Mouse (Mus musculus): ENCODE results near the gene Mrpl40. TPM values are rescaled to one million over a fixed set of nuclear protein-coding genes. Genes with fewer than 3 reads are reported as not detected.
"Not testable (repeated sequence)": the region's sequence is repeated elsewhere in the genome, so short reads cannot be mapped to it uniquely, and the experiment has no call there.

Mrpl40 gene
- 80.1 and 85.8 TPM in 2 replicates for total RNA-seq (2015)
- total RNA-seq (2017), result 78.2 and 81.7 TPM in 2 replicates

DNA sequence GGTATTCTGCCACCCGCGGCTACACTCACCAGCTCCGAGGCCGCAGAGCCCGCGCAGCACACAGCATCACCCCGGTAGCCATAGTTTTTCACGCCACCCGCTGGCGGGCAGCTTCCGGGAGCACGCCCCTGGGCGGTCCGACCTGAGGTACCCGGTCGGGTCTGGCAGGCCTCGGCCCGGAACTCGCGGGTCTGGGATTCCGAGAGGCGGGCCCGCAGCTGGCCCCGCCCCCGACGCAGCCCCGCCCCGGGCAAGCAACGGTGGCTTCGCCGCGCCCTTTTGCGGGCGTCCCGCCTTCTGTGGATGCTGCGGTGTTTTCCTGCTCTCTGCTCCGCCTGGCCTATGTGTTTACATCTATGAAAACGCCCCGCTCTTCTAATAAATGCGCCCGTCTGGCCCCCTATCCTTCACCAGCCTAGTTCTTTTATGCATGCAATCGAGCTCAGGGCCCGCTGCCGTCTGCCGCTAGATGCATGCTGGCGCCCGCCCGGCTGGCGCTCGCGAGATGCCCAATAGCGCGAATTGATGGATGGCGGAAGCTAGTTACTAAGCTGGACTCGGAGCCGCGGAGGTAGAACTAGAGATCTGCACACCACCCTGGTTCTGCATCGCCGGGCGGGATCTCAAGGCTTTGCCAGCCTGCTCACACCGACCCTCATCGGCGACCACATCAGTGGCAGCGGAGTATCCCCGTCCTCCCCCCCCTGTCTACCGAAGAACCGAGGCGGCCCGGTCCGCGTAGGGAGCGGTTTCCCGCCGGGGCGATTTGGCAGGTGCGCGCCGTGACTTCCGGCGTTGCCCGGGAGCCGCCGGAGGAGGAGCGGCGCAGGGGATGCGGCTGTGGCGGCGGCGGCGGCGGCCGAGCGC lies at the start of gene Mrpl40, which contains the start of gene Hira:
Gene Mrpl40, minus strand, starts transcription at position 421 of the 867 bp plus-strand sequence.
Gene Hira, plus strand, starts transcription at position 596 of the 867 bp plus-strand sequence.
- peak; percentile 79 for ATAC-seq (ENCODE audit: poor library complexity, severe bottlenecking)

GRCm38 (mm10) chr16:18921771-18922170 lies 45.1 kb upstream of the Mrpl40 start:
- ATAC-seq (ENCODE audit: poor library complexity, severe bottlenecking), result no peak

GRCm38 (mm10) chr16:18916064-18916463 lies 39.4 kb upstream of the Mrpl40 start:
- ATAC-seq (ENCODE audit: poor library complexity, severe bottlenecking), result no peak

DNA sequence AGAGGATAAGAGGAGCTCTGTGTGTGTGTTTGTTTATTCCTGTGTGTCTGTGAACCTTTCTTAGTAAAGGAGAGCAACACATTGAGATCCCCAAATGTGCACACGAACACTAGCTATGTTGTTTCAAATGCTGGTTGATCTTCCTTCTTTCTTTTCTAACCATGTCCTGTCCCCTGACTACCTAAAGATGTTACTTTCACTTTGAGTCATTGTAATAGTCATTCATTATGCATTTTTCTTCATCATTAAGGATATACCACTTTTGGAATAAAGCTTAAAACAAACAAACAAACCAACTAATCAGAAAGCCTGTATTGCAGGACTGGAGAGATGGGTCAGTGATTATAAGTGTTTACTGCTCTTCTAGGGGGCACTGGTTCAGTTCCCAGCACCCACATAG lies 29.0 kb upstream of the Mrpl40 start:
- ATAC-seq (ENCODE audit: poor library complexity, severe bottlenecking), result no peak

DNA sequence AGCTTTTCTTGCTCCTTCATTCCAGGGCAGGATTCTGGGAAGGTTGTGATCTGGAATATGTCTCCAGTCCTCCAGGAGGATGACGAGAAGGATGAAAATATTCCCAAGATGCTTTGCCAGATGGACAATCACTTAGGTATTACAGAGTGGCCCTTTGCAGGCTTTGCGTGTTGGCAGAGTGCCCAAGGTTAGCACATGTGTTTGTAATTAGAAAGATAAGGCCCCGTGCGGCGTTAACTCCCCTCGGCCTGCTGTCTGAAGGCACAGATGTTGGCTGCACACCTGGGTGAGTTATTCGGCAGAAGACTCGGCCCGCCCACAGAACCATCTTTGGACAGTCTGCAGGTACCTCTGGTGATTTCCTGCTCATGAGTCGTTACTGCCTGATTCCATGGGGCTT lies 19.8 kb upstream of the Mrpl40 start:
- no peak for ATAC-seq (ENCODE audit: poor library complexity, severe bottlenecking)

DNA sequence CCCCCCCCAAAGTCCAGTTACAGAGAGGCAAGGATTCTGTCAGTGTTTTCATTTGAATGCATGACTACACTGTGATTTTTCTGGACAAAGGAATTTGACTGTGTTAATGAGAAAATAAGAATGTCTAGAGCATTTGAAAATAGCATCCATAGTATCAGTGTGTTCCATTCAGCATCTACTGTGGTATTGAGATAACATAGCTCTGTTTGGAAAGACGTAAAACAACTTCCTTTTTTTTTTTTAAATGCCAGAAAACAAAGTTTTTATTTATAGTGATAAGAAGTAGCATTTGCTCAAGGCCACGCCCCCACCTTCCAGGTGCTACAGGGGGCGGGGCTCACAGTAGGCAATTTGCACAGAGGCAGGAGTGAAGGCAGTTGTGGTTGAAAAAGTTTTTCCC lies 18.6 kb upstream of the Mrpl40 start:
- no peak for ATAC-seq (ENCODE audit: poor library complexity, severe bottlenecking)

- ATAC-seq (ENCODE audit: poor library complexity, severe bottlenecking), result no peak
Measured at GRCm38 (mm10) chr16:18893840-18894372, 17.2 kb upstream of the Mrpl40 start.

GRCm38 (mm10) chr16:18884044-18884443 lies 7.4 kb upstream of the Mrpl40 start:
- ATAC-seq (ENCODE audit: poor library complexity, severe bottlenecking), result no peak

DNA sequence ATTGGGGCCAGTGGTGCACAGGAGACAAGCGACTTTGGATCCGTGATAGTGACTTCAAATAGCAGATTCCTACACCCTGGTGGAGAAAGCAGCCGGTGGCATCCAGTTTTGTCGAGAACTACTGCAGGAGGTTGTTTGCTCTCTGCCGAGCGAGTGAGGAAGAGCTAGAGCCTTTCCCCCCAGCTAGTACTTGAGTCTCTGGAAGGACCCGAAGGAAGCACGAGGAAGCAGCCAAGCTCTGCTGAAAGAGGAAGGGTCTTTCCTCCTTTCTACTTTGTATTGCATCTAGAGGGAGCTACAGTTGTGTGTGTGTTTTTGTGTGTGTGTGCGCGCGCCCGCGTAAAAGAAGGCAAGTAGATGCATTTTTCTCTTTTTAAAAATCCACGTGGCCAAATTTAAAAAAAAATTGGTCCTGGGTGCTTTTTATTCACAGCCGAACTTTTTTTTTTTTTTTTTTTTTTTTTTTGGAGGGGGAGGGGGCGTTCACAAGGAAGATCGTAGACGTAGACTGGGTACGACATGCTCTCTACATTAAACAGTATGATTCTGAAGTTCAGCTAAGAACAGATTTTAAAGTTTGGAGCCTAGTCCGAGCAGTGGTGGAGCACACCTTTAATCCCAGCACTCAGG lies 1.5 kb upstream of the Mrpl40 start:
- peak; percentile 1; the same call in 1 of the 2 replicates for ATAC-seq (ENCODE audit: poor library complexity, severe bottlenecking)

DNA sequence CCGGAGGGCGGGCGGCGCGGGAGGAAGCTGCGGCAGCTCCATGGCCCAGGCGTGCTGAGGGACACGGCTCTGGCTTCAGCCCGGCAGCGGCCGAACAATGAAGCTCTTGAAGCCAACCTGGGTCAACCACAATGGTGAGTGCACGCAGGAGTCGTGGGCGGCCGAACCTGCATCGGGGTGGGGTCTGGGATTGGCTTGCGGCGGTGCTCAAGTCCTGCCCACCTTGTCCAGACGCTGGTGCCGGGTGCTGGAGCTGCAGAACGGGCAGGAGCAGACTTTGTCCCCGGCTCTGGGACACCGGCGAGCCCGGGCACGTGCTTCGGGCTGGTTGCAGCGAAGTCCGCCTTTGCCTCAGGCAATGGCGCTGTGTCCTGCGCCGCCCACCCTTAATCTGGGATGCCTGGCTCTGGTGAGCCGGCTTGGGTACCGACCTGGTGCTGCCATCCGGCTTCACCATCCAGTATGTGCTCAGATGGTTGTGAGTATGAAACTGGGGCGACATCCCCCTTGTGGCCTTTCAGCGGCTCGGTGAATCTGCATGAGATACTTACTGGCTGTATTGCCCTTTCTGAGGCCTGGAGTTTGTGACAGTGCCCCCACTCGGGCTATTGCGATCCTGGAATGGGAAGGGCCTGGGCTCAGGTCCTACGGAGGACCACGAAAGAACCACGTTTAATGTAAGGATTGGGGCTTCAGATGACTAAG lies 876 bp upstream of the Mrpl40 start:
- peak; percentile 22 for ATAC-seq (ENCODE audit: poor library complexity, severe bottlenecking)

- no peak; the same call in 1 of the 2 replicates for ATAC-seq (ENCODE audit: poor library complexity, severe bottlenecking)
Measured at GRCm38 (mm10) chr16:18876091-18876441, 596 bp downstream of the Mrpl40 start.

DNA sequence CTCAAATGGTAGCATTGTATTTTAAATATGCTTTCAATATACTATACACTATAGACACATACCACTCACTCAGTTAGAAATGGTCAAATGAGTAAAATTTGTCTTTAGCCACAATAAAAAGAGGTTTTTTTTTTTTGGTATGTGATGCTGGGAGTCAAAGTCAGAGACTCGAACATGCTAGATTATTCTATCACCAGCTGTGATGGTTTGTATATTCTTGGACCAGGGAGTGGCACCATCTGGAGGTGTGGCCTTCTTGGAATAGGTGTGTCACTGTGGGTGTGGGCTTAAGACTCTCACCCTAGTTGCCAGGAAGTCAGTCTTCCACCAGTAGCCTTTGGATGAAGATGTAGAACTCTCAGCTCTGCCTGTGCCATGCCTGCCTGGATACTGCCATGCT lies 6.2 kb downstream of the Mrpl40 start:
- ATAC-seq (ENCODE audit: poor library complexity, severe bottlenecking), result not testable (repeated sequence)

GRCm38 (mm10) chr16:18860186-18860585 lies 16.5 kb downstream of the Mrpl40 start:
- ATAC-seq (ENCODE audit: poor library complexity, severe bottlenecking), result no peak

GRCm38 (mm10) chr16:18858551-18858950 lies 18.1 kb downstream of the Mrpl40 start:
- peak; percentile 91 for ATAC-seq (ENCODE audit: poor library complexity, severe bottlenecking)

- not testable (repeated sequence) for ATAC-seq (ENCODE audit: poor library complexity, severe bottlenecking)
Measured at GRCm38 (mm10) chr16:18849521-18850190, 27.0 kb downstream of the Mrpl40 start.

- no peak for ATAC-seq (ENCODE audit: poor library complexity, severe bottlenecking)
Measured at GRCm38 (mm10) chr16:18846301-18846820, 30.3 kb downstream of the Mrpl40 start.

DNA sequence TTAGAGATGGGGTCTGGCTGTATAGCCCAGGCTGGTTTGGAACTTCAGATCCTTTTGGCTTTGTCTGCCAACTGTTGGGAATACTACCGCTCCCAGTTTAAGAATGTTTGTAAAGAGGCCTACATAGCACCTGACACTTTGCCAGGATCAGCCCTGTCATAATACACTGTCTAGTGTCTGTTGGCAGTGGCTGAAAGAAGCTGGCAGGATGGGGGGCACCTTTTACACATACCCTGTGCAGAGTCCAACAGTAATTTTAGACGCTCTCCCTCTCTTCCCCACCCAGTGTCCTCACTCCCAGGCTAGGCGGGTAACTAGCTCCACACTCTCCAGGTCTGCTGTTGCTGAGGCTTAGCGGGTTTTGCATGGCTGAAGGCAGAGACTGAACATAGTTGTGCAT lies 38.3 kb downstream of the Mrpl40 start:
- ATAC-seq (ENCODE audit: poor library complexity, severe bottlenecking), result no peak

GRCm38 (mm10) chr16:18836468-18837208 lies 40.0 kb downstream of the Mrpl40 start, which contains the start of the genes 2510002D24Rik and Gm28539:
Gene 2510002D24Rik (plus strand): TSS chr16:18836578.
Gene Gm28539 (plus strand): TSS chr16:18836584.
- ATAC-seq (ENCODE audit: poor library complexity, severe bottlenecking), result peak; percentile 99

DNA sequence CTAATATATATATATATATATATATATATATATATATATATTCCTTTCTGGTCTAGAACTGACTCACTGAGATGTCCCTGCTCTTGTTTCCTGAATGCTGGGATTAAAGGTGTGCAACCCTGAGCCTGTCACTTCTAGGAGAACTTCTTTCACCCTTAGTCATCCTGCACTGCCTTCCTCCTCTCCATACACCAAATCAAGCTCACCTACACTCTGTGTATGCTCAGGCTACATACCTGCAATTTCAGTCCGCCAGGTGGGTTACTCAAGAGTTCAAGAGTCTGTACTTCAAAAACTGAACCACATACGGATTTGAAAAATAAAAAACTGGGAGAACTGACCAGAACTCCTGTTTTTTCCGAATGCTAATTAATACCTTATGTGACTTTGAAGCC lies 40.6 kb downstream of the Mrpl40 start:
- ATAC-seq (ENCODE audit: poor library complexity, severe bottlenecking), result no peak
